Mouse (Mus musculus) limb, embryonic 11.5 days (tissue): ENCODE measurements around the gene Tpcn1. TPM values are rescaled to one million over a fixed set of nuclear protein-coding genes. Genes with fewer than 3 reads are reported as not detected.

Experiments
- ATAC-seq: fragments of 200-750 bp; cut with Nextera tagmentation; 2 replicates; pipeline ENCODE4 v1.8.0; 2017; ENCODE audit warnings: low read depth; ENCODE audit not compliant: insufficient number of reproducible peaks, low FRiP score, low TSS enrichment
- DNase-seq: peaks from one replicate; pipeline ENCODE4 v3.0.0-alpha.2; 2015; ENCODE audit warnings: low spot score
- H3K27ac ChIP-seq: fragments of 300-500 bp; sonication (generic); replicated peaks from 2 replicates; pipeline ENCODE4 v1.5.1; 2014; ENCODE audit warnings: low read depth, mild to moderate bottlenecking, low read length
- H3K27me3 ChIP-seq: fragments of 300-500 bp; sonication (generic); 2 replicates; pipeline ENCODE4 v1.6.1; 2014; ENCODE audit warnings: mild to moderate bottlenecking, low read length, mixed read lengths; ENCODE audit not compliant: control insufficient read depth, insufficient read depth
- H3K36me3 ChIP-seq: fragments of 300-500 bp; sonication (generic); 2 replicates; pipeline ENCODE4 v1.6.1; 2014; ENCODE audit warnings: mild to moderate bottlenecking, low read length, moderate library complexity, mixed read lengths; ENCODE audit not compliant: control insufficient read depth, insufficient read depth
- H3K4me1 ChIP-seq: fragments of 300-500 bp; sonication (generic); 2 replicates; pipeline ENCODE4 v1.6.1; 2014; ENCODE audit warnings: low read length, mixed read lengths; ENCODE audit not compliant: control insufficient read depth, insufficient read depth
- H3K4me2 ChIP-seq: fragments of 300-500 bp; sonication (generic); 2 replicates; pipeline ENCODE4 v1.6.1; 2014; ENCODE audit warnings: low read depth, mild to moderate bottlenecking, moderate library complexity; ENCODE audit not compliant: severe bottlenecking
- H3K4me3 ChIP-seq: fragments of 300-500 bp; sonication (generic); 2 replicates; pipeline ENCODE4 v1.5.1; 2014; ENCODE audit warnings: low read depth, low read length
- H3K9ac ChIP-seq: fragments of 300-500 bp; sonication (generic); 2 replicates; pipeline ENCODE4 v1.6.1; 2014; ENCODE audit warnings: mild to moderate bottlenecking, low read length
- H3K9me3 ChIP-seq: fragments of 300-500 bp; sonication (generic); 2 replicates; pipeline ENCODE4 v1.6.1; 2016; ENCODE audit warnings: low read length; ENCODE audit not compliant: control insufficient read depth
- WGBS: fragments of 180-500 bp; shearing (Covaris S2); extraction: QIAGEN DNeasy Blood & Tissue Kit; methylation state at CpG from one replicate; pipeline ENCODE4 v1.1.7; 2014; 5-methylcytosine and 5-hydroxymethylcytosine counted together
- polyA plus RNA-seq: library from polyadenylated mRNA; unstranded; fragments of >200 nt; fragmentation: Nextera tagmentation; extraction: Ambion mirVana; gene quantifications from 2 replicates; pipeline ENCODE4 v1.2.1, GENCODE M21; 2014

Tpcn1 gene
- 13.9 and 15.2 TPM in 2 replicates for polyA plus RNA-seq

- Histone ChIP-seq H3K9ac (peak within 1 kb of the TSS; percentile 77), H3K36me3 (peaks cover 4% of the 10 kb centered on the region; the same call in 1 of the 2 replicates), H3K4me3 (peak within 1 kb of the TSS; percentile 79), H3K27me3 (no peaks in the 10 kb centered on the region), H3K27ac (no peak within 1 kb of the TSS), H3K4me1 (peaks cover 15% of the 10 kb centered on the region), H3K4me2 (peak within 1 kb of the TSS; percentile 93), H3K9me3 (0 out of 2 replicates have a peak, but pooled peaks cover 2% of the 10 kb centered on the region)
- peak; percentile 97 for ATAC-seq
- under 1% methylated on average over 35 of the region's 35 CpGs for WGBS
- peak; percentile 99 for DNase-seq
These were observed at the start of gene Tpcn1, which contains the start of gene Iqcd for GRCm38 (mm10) chr5:120588569-120589094. Tpcn1 (minus strand) TSS chr5:120588673. Iqcd (plus strand) TSS chr5:120589016.

- Histone ChIP-seq H3K9ac (no peak overlapping the region), H3K27ac (no peak overlapping the region), H3K4me1 (no peaks in the 10 kb centered on the region), H3K9me3 (no peaks in the 10 kb centered on the region), H3K27me3 (no peaks in the 10 kb centered on the region; the same call in 1 of the 2 replicates), H3K4me3 (no peak overlapping the region), H3K36me3 (no peaks in the 10 kb centered on the region), H3K4me2 (no peak overlapping the region)
- DNase-seq: no peak
- WGBS: 84% methylated on average over 5 of the region's 5 CpGs
- ATAC-seq: no peak
These were observed 47.2 kb upstream of the Tpcn1 start for GRCm38 (mm10) chr5:120635633-120636032.

DNA sequence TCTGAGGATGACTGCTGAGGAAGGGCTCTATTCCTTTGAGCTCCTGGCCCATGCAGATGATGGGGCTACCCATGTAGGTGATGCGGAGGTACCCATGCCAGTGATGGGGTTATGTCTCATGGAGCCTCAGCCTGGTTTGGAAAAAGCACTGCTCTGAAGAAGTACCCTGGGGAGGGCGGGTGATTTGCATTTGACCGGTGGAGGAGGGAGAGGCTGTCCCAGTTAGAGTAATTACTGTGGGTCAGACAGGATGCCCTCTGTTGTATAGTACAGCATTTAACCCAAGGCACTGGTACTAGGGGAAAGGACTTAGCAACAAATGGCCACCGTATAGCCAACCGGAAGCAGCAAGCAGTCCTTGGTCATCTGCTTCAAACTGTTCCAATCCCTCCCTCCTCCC, 46.4 kb upstream of the Tpcn1 start:
- no peaks in the 10 kb centered on the region; the same call in 1 of the 2 replicates for H3K27me3 ChIP-seq
- ATAC-seq (no peak), DNase-seq (no peak)
- no peaks in the 10 kb centered on the region for H3K9me3 ChIP-seq
- WGBS: 35% methylated on average over 5 of the region's 5 CpGs
- no peaks in the 10 kb centered on the region for H3K4me1 ChIP-seq
- no peak overlapping the region for H3K4me3 ChIP-seq
- no peak overlapping the region for H3K4me2 ChIP-seq
- no peak overlapping the region for H3K9ac ChIP-seq
- no peak overlapping the region for H3K27ac ChIP-seq
- no peaks in the 10 kb centered on the region for H3K36me3 ChIP-seq

GRCm38 (mm10) chr5:120634131-120634530, 45.7 kb upstream of the Tpcn1 start, which contains the start of gene Cfap73:
Cfap73 (minus strand) TSS chr5:120634235.
- H3K27me3 ChIP-seq: no peaks in the 10 kb centered on the region; the same call in 1 of the 2 replicates
- 63% methylated on average over 9 of the region's 9 CpGs for WGBS
- H3K9ac ChIP-seq: no peak within 1 kb of the TSS
- no peak within 1 kb of the TSS for H3K4me3 ChIP-seq
- H3K4me2 ChIP-seq: no peak within 1 kb of the TSS
- no peaks in the 10 kb centered on the region for H3K9me3 ChIP-seq
- no peak for ATAC-seq
- no peaks in the 10 kb centered on the region for H3K36me3 ChIP-seq
- H3K27ac ChIP-seq: no peak within 1 kb of the TSS
- DNase-seq: no peak
- no peaks in the 10 kb centered on the region for H3K4me1 ChIP-seq

DNA sequence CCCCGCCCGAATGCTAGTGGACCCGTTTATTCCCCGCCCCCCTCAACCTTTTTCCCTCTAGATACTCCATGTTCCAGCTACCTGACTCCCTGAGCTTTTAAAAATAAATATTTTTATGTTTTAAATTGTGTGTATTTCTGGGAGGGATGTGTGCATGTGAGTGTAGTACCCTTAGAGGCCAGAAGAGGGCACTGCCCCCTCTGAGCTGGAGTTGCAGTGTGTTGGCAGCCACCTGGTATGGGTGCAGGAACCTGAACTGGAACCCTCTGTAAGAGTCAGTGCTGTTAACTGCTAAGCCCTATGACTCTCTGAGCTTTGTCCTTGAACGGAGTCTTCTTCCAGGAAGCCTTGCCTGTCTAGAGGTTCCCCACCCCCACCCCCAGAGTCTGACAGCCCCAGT, 43.4 kb upstream of the Tpcn1 start:
- Histone ChIP-seq H3K9ac (no peak overlapping the region), H3K27ac (no peak overlapping the region), H3K27me3 (no peaks in the 10 kb centered on the region; the same call in 1 of the 2 replicates), H3K4me1 (no peaks in the 10 kb centered on the region), H3K4me2 (no peak overlapping the region), H3K4me3 (no peak overlapping the region), H3K9me3 (no peaks in the 10 kb centered on the region), H3K36me3 (peaks cover 6% of the 10 kb centered on the region; the same call in 1 of the 2 replicates)
- WGBS: 84% methylated on average over 5 of the region's 5 CpGs
- DNase-seq (no peak), ATAC-seq (no peak)

GRCm38 (mm10) chr5:120631128-120631527, 42.7 kb upstream of the Tpcn1 start:
- Histone ChIP-seq H3K27me3 (no peaks in the 10 kb centered on the region; the same call in 1 of the 2 replicates), H3K9ac (0 out of 2 replicates have a peak overlapping the region, but pooled peaks have one; percentile 23), H3K36me3 (peaks cover 10% of the 10 kb centered on the region; the same call in 1 of the 2 replicates), H3K4me2 (peak overlapping the region; percentile 27; the same call in 1 of the 2 replicates), H3K4me3 (no peak overlapping the region), H3K27ac (no peak overlapping the region), H3K9me3 (no peaks in the 10 kb centered on the region), H3K4me1 (no peaks in the 10 kb centered on the region)
- DNase-seq (no peak), ATAC-seq (no peak)
- WGBS: 9% methylated on average over 29 of the region's 29 CpGs

GRCm38 (mm10) chr5:120628624-120629023, 40.2 kb upstream of the Tpcn1 start:
- DNase-seq (no peak), ATAC-seq (no peak)
- Histone ChIP-seq H3K9ac (no peak overlapping the region), H3K4me3 (no peak overlapping the region), H3K27me3 (no peaks in the 10 kb centered on the region; the same call in 1 of the 2 replicates), H3K4me1 (no peaks in the 10 kb centered on the region), H3K27ac (no peak overlapping the region), H3K9me3 (no peaks in the 10 kb centered on the region), H3K36me3 (peaks cover 20% of the 10 kb centered on the region), H3K4me2 (no peak overlapping the region)
- 85% methylated on average over 7 of the region's 7 CpGs for WGBS

DNA sequence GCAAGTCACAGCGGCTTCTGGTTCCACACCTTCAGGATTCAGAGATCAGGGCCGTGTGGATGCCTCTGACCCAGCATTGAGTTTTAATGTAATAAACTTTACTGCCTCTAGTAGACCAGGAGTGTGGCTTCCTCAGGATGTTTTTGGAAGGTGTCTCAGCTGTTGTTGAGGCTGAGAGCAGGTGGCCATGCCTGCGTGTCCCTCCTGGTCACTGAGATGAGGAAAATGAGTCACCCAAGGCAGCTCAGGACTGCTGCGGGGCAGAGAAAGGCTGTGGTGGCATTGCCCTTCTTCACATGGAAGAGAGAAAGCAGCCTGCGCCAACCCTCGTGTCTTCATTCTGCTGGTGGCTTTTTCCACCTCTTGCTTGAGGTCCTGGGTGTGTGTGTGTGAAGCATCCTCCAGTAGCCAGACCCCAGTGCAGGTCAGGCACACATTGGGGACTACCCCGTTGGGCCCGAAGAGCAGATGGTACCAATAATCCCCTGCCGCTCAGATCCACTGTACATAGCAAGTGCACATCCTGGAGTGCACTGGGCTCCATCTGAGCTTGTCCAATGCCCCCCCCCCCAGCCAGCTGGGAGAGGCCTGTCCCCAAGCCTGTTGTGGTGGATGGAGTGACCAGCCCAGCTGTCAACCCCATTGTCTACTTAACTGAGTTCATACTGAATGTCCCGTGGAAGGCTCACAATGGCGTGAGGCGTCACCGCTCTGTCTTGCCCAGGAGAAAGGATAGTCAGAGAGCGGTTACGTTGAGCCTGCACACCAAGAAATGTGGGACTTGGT, 39.2 kb upstream of the Tpcn1 start:
- no peak overlapping the region for H3K27ac ChIP-seq
- H3K27me3 ChIP-seq: no peaks in the 10 kb centered on the region; the same call in 1 of the 2 replicates
- no peak overlapping the region for H3K9ac ChIP-seq
- no peak for DNase-seq
- WGBS: 91% methylated on average over 15 of the region's 15 CpGs
- no peaks in the 10 kb centered on the region for H3K4me1 ChIP-seq
- no peaks in the 10 kb centered on the region for H3K9me3 ChIP-seq
- H3K4me2 ChIP-seq: no peak overlapping the region
- no peak overlapping the region for H3K4me3 ChIP-seq
- ATAC-seq: no peak
- peaks cover 20% of the 10 kb centered on the region for H3K36me3 ChIP-seq
